Mouse (Mus musculus) kidney, postnatal 10 days (tissue): Measurements from ENCODE around the gene Atn1.

ENCODE experiments used
- DNase-seq: peaks from one replicate; pipeline ENCODE4 v3.0.0; 2021; ENCODE audit warnings: mixed read lengths

Gene Atn1

DNA sequence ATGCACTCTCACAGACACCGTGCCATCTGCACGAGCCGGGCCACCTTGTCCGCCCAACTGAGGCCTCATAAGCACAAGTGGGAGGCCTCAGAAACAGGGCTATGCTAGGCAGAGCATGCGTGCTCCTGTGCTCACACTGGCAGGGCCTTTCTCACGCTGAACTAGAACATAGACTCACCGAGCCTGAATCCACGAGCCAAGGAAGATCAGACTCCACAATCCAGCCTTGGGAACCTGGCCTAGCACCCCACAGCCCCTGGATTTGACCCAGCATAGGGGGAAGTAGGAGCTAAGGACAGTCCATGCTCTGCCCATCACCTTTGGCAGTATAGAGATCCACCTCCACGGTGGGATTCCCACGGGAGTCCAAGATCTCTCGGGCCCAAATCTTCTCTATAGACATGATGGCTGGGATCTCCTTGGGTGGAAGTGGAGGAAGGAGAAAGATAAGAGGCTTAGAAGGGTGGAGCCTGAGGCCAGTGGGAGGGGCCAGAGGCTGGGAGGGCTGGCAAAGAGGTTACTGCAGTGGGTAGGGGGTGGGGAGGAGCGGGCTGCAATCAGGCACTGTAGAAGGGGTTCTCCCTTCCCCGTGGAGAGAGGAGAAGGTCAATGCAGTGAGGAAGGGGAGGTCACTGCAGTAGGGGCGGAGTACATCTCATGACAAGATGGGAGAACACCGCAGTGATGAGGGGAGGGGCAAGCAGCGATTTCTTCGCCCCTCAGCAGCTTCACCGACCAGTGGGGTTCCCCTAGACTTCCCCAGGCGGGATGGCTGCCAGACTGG, 11.8 kb upstream of the Atn1 start:
- peak; percentile 45 for DNase-seq

DNA sequence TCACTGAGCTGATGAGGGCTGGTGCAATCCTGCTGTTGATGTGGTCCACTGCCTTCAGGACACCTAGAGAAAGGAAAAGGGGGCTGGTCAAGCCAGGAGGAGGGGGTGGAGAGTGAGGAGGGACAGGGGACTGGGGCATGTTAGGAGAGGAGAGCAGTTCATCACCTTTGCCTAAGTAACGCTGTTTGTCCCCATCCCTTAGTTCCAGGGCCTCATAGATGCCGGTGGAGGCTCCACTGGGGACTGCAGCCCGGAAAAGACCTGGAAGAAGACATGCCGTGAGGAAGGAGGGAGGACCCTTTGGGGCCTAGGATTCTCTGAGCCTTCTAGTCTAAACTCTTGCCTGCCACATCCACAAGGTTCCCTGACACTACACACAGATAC, 11.2 kb upstream of the Atn1 start:
- DNase-seq, result no peak

DNA sequence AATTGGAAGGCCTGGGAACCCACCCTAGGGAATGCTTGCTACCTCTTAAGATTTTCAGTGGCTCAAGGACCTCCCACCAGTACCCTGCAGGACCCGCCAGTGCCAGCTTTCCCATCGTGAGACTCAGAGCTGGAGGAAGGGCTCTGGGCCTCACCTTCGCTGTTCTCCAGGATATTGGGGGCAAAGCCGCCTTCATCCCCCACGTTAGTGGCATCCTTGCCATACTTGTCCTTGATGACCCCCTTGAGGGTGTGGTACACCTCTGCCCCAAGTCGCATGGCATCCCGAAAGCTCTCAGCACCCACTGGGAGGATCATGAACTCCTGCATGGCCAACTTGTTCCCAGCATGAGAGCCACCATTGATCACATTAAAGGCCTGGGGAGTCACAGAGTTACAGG, 9.6 kb upstream of the Atn1 start:
- no peak for DNase-seq

- DNase-seq, result peak; percentile 93
Measured at GRCm38 (mm10) chr6:124759259-124759658, 2.9 kb upstream of the Atn1 start.

- no peak for DNase-seq
Measured at GRCm38 (mm10) chr6:124758849-124759232, 2.5 kb upstream of the Atn1 start.

- DNase-seq, result peak; percentile 73
Measured at GRCm38 (mm10) chr6:124757909-124758848, 1.9 kb upstream of the Atn1 start.

- no peak for DNase-seq
Measured at GRCm38 (mm10) chr6:124757351-124757880, 1.1 kb upstream of the Atn1 start.

DNA sequence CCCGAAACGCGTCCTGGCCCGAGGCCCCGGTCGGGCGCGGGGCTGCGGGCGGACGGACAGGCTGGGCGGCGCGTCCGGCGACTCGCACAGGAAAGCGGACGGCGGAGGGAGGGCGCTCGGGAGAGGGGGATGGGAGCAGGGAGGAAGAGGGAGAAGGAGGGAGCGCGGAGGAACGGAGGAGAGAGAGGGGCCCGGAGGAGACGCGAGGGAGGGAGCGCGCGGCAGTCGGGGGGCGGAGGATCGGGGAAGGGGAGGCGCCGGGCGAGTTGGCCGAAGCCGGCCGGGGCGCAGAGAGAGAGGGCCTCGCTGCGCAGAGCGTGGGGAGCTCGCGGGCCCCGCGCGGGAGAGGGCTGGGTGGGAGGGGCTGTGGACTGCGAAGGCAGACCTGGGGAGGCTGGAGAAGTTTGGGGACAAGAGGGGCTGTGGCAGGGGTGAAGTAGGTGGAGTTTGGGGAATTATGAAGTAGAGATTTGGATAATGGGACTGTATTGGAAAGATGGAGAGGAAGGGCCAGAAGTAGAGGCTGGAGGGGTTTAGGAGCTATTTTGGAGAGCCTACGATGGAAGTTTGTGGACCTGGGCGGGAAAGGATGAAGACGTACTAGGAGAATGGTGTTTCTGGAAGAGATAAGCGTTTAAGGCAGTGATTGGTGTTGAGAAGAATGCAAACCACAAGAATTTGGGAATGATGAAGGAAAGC, 477 bp upstream of the Atn1 start:
- DNase-seq, result peak; percentile 93

DNA sequence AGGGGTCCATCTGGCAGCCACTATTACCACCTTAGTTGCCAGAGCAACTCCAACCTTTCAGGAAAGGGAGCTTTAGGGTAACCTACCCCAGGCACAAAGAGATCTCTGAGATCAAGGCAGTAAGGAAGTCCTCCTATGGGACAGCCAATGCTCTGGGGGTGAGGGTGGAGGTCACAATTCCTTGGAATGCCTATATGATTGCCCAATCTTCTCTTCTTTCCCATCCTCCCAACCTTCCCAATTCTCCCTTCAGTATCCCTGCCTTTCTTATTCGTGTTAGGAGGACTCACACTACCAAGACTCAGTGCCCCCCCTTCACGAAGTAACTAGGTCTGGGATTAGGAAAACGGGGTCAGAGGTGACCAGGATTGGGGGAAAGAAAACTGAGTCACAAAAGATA, 1.0 kb downstream of the Atn1 start:
- DNase-seq, result no peak

DNA sequence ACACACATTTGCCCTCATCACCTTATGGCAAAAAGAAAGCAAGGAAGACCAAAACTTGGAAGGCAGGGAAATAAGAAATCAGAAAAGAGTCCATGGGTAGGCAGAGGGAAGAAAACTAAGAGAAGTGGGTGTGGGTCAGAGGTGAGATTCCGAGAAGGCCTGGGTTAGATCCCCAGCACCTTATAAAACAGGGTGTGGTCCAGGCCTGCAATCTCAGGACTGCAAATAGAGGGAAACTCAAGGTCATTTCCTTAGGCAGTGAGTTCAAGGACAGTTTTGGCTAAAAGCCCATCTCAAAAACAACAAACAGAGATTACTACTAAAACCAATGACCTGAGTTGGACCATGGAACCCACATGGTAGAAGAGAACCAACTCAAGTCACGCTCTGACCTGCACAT, 2.5 kb downstream of the Atn1 start:
- DNase-seq, result no peak

DNA sequence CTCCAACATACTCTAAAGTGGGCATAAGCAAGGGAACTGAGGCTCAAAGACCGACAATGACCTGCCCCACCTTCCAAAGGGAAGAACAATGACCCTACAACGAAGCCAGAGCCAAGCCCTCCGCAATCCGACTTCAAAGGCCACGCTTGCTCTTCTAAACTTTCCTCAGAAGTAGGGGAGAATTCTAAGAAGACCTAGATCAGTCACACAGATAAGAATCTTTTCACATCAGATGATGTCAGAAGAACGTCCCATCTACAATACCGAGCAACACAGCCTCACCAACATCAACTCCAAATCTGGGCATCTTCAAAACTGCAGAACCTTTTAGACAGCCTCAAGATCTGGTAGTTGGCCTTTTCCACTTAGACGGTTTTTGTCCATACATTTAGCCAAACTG, 5.9 kb downstream of the Atn1 start:
- no peak for DNase-seq

DNA sequence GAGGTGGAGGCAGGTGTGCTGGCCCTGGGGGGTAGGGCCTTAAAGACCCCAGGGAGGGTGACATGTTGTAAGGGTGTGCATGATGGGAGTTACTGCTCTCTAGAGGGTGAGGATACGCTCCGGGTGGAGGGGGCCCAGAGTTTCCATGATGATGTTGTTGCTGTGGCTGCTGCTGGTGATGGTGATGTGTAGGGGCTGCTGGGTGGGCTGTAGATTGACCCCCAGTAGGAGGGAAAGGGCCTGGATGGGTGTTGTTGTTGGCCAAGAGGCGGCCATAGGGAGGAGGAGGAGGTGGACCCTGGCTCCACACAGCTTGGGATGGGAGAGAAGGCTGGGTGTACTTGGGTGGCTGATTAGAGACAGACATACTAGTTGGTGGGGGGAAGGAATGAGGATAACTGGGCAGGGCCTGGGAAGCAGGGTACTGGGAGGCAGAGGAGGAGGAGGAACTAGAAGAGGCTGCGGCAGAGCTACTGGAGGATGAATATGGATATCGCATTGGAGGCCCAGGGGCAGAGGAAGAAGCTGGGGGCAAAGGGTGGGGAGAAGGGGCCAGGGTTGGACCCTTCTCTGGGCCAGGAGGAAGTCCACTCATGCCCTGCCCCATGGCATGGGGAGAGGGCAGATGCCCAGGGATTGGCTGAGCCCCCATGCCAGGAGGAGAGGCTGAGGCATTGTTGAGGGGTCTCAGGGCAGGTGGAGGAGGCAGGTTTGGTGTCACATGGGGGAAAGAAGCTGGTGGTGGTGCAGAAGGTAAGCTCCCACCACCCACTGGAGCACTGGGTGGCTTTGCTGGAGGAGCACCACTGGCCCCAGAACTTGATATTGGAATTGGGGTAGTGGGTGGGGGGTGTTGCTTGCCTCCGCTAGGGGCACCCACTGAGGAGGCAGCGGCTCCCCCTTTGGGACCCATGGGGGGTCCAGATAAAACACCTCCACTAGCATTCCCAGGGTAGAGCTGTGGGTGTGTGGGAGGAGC, 9.4 kb downstream of the Atn1 start:
- no peak for DNase-seq

DNA sequence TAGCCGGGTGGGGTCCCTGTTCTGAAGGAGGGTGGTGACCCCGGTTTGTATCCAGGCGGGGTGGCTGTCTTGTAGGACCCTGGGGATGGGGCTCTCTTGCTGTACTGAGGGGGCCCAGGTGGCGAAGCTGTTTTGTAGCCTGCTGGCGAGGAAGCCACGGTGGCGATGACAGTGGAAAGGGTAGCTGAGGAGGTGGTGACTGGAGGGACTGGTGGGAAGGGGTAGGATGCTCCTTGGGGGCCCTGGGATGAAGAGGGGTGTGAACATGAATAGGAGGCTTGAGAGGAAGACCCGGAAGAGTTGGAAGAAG, 10.1 kb downstream of the Atn1 start:
- DNase-seq, result no peak

DNA sequence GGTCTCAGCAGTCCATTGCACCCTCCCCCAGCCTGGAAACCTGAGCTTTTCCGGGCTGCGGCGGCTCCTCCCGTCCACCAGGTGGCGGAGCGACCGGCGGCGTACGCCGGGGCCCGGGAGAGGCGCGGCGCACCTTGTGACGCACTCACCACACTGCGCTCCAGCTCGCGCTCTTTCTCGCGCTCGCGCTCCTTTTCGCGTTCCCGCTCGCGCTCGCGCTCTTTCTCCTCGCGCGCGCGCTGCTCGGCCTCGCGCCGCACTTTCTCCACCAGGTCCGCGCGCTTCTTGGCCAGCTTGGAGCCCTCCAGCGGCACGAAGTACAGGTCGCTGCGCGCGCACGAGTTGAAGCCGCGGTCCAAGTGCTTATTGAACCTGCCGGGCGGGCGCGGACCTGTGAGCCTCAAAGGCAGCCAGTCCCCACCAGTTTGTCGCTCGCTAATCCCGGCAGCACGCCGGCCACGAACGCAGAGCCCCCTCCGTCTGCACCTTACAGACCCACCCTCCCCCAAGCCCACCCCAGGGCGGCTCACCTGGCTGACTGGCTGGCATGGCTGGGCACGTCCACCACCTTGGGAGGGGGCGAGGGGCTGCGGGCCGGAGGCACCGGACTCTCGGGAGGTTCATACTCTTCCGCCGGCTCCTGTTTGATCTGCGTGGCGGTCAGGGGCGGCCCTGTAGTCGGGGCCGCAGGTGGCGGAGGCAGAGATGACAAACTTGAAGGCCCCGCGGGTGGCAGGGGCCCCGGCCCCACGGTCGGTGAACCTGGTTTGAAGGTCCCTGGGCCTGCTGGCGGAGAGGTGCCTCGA, 10.6 kb downstream of the Atn1 start:
- peak; percentile 95 for DNase-seq

DNA sequence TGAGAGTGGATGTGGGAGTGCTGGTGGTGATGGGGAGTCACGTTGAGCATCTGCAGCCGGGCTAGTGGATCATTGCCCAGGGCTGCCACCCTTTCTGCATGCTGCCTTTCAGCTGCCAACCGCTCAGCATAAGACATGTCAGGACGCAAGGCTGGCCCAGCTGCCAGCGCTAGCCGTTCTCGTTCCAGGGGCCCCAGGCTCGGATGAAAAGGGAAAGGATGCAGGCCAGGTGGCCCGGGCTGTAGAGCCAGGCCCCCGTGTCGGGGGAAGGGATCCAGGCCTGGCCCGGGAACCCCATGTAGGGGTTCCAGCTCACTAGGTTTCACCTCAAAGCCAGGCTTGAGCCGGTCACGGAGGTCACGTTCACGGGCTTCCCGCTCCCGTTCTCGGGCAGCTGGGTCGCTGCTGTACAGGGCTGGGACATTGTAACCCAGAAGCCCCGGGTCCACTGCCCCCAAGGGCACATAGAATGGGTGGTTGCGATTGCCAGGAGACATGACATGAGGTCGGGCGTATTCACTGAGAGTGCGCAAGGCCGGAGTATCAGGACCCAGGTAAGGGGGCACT, 11.5 kb downstream of the Atn1 start:
- peak; percentile 56 for DNase-seq

- no peak for DNase-seq
Measured at GRCm38 (mm10) chr6:124743647-124744046, 12.7 kb downstream of the Atn1 start.

GRCm38 (mm10) chr6:124742839-124743514, 13.3 kb downstream of the Atn1 start:
- DNase-seq, result peak; percentile 43

DNA sequence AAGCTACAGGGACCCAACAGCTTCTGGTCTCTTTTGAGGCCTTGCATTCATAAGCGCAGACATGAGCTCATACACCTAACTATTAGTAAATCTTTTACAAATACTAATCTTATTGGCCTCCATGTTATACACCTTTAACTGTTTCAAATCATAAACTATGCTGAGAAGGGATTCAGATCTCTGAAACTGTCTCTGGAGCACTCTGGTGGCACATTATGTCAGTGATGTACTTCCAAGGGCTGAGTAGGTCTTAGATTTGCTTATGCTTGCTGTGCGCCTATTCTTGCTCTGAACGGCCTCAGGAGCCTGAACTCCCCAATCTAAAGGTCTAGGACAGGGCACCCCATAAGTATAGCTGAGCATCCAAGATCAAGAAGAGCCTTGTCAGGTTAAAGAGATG, 14.5 kb downstream of the Atn1 start:
- no peak for DNase-seq

DNA sequence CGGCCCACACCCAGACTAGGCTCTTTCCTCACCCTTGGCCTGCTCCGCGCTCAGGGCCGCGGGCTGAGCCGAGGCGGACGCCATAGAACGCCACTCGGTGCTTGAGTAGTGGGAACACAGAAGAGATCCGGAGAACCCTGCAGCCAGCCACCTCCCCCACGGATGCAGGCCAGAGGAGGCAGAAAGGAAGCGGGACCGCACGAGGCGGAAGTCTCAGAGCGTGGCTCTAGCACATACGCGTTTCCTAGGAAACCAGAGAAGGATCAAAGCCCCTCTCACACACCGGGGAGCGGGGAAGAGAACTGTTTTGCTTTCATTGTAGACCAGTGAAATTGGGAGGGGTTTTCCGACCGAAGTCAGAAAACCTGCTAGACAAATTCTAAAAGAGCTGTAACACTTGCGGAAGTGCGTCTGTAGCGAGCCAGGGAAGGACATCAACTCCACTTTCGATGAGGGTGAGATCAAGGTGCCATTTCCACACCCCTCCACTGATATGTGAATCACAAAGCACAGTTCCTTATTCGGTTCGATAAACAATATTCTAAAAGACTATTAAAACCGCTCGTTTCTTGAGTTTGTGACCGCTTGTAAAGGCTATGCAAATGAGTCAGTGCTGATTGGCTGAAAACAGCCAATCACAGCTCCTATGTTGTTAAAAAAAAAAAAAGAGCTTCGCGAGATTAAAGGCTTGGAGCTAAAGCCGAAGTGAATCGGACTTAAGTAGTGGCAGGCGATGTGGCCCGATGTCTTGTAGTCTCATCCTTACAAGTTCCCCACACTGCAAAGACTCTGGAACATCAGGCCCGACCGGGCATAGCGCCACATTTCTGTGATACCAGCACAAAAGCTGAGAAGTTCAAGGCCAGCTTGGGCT, 15.2 kb downstream of the Atn1 start, which contains the start of gene Grcc10:
TSS of gene Grcc10 (minus strand) at position 487 of the 874 bp plus-strand sequence.
- DNase-seq, result peak; percentile 92
